Mouse (Mus musculus) Patski (cell line): ENCODE results near the gene Krtap3-1. TPM values are rescaled to one million over a fixed set of nuclear protein-coding genes. Genes with fewer than 3 reads are reported as not detected.

Experiments
- ATAC-seq: fragments of 100-300 bp; one replicate; pipeline ENCODE4 v1.8.0; 2021
- CTCF ChIA-PET: fragments of 350-600 bp; sonication (Branson Sonifier 250); formaldehyde crosslinking; loops from one replicate; lab custom pipeline; 2022; ENCODE audit warnings: inconsistent platforms; lab: Charles Lee
- POLR2A ChIA-PET: fragments of 350-600 bp; sonication (Branson Sonifier 250); formaldehyde crosslinking; loops from one replicate; lab custom pipeline; 2022; ENCODE audit warnings: antibody characterized with exemption, inconsistent platforms; lab: Charles Lee
- DNase-seq: peaks from one replicate; pipeline ENCODE4 v3.0.0-alpha.2; 2011; ENCODE audit warnings: low read depth, low spot score
- H3K27me3 ChIP-seq: fragments of 371-371 bp; one replicate; pipeline ENCODE4 v1.5.1; 2021
- CTCF ChIP-seq: fragments of 100-300 bp; IDR thresholded peaks from one replicate; pipeline ENCODE4 v1.5.1; 2021
- in situ Hi-C: fragments of 300-500 bp; cut with MboI; formaldehyde crosslinking; loops from 3 replicates; pipeline ENCODE4 v1.11.1; 2018; ENCODE audit warnings: low pct_unique_long_range_greater_than_20kb, mixed read lengths
- polyA plus RNA-seq: library from polyadenylated mRNA; unstranded; gene quantifications from one replicate; pipeline ENCODE4 v1.2.3, GENCODE M21; 2021

Krtap3-1 gene
- polyA plus RNA-seq, 1 experiment from 2014 or later: not detected

DNA sequence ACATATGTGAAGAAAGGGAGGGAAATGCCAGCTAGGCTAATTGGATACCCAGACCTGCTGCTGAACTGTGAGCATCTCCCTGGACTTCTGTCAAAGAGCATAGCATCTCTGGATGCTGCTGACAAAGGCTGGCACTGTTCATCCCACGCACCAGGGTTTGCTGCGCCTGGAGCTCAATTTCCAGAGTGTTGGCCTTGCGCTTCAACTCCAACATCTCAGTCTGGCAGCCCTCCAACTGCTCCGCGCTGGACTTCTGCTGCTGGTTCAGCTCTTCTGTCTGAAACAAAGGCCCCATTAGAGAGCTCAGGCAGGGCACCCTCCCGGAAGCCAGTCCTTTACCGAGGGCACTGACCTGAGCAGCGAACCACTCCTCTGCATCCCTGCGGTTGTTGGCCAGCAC lies 26.7 kb downstream of the Krtap3-1 start:
- DNase-seq (no peak), ATAC-seq (no peak)
- H3K27me3 ChIP-seq: no peaks in the 10 kb centered on the region
- TF ChIP-seq CTCF: no peak
- in situ Hi-C loops: no loop called here
- ChIA-PET POLR2A (no interaction called here), CTCF (interaction anchor here (1.1 to 1.7 kb wide), 3 partner anchors 18 to 34 kb away, joined by 4 to 6 read pairs (median 4); partner anchors contain the start of gene Krt39)

DNA sequence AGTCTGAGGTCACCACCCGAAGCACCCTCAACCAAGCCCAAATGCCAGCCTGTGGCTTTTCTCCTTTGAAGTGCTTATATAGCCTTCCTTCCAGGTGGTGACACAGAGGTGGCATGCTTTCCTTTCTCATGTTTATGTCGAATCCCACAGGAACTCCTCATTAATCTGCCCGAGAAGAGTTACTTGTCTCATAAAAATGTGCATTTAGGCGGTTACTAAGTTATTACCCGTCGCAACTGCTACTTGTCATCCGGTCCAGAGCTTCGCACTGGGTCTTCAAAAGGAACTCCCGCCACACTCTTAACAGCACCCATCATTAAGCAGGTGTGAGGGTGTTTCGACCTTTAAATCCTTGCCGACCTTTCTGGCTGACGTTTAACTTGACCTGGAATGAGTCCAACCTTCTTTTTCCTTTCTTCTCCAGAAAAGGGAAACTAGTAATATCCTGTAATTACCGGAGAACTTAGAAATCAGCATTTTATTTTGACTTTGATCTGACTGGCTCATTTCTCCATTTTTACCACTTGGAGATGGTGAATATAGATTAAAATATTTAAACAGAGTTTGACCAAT lies 45.1 kb downstream of the Krtap3-1 start, which contains the start of gene Krt39:
TSS of gene Krt39 (minus strand) at position 51 of the 573 bp plus-strand sequence.
- in situ Hi-C loops: no loop called here
- no peaks in the 10 kb centered on the region for H3K27me3 ChIP-seq
- no peak for ATAC-seq
- ChIA-PET POLR2A (interaction anchor here (0.5 kb wide), 2 partner anchors 16 to 19 kb away, joined by 3 read pairs; no protein-coding TSS in a partner anchor), CTCF (interaction anchor here (1.7 kb wide), 1 partner anchor 18 kb away, joined by 4 read pairs; no protein-coding TSS in a partner anchor)
- no peak for DNase-seq
- TF ChIP-seq CTCF: no peak

Other genes starting within 250 kb of the Krtap3-1 start
- gene Krt25, start 243.7 kb downstream of the Krtap3-1 start, polyA plus RNA-seq: not detected
- gene Krt26, start 228.7 kb downstream of the Krtap3-1 start, polyA plus RNA-seq: not detected
- gene Krt27, start 215.5 kb downstream of the Krtap3-1 start, polyA plus RNA-seq: not detected
- gene Krt28, start 191.7 kb downstream of the Krtap3-1 start, polyA plus RNA-seq: not detected
- gene Krt10, start 177.3 kb downstream of the Krtap3-1 start, polyA plus RNA-seq: 7.2 TPM
- not detected for gene Krt12, start 144.4 kb downstream of the Krtap3-1 start, polyA plus RNA-seq
- not detected for gene Krt20, start 128.5 kb downstream of the Krtap3-1 start, polyA plus RNA-seq
- gene Krt23, start 73.5 kb downstream of the Krtap3-1 start, polyA plus RNA-seq: 0.09 TPM
- gene Krt39, start 45.3 kb downstream of the Krtap3-1 start, polyA plus RNA-seq: 0.08 TPM
- not detected for gene Krt40, start 23.5 kb downstream of the Krtap3-1 start, polyA plus RNA-seq
- gene Krtap3-3, start 15.8 kb downstream of the Krtap3-1 start, polyA plus RNA-seq: not detected
- not detected for gene Krtap3-2, start 9.8 kb downstream of the Krtap3-1 start, polyA plus RNA-seq
- gene Gm11939, start 7.2 kb downstream of the Krtap3-1 start, polyA plus RNA-seq: not detected
- gene Krtap1-5, start 14.4 kb upstream of the Krtap3-1 start, polyA plus RNA-seq: not detected
- not detected for gene Krtap1-4, start 17.0 kb upstream of the Krtap3-1 start, polyA plus RNA-seq
- gene Krtap1-3, start 24.7 kb upstream of the Krtap3-1 start, polyA plus RNA-seq: not detected
- gene Krtap9-3, start 31.5 kb upstream of the Krtap3-1 start, polyA plus RNA-seq: not detected
- not detected for gene Gm11938, start 36.7 kb upstream of the Krtap3-1 start, polyA plus RNA-seq
- gene Gm11937, start 43.6 kb upstream of the Krtap3-1 start, polyA plus RNA-seq: not detected
- not detected for gene Krtap2-4, start 48.2 kb upstream of the Krtap3-1 start, polyA plus RNA-seq
- not detected for gene Gm11562, start 53.8 kb upstream of the Krtap3-1 start, polyA plus RNA-seq
- gene Krtap4-1, start 61.6 kb upstream of the Krtap3-1 start, polyA plus RNA-seq: not detected
- not detected for gene Krtap4-2, start 68.5 kb upstream of the Krtap3-1 start, polyA plus RNA-seq
- not detected for gene Krtap4-7, start 77.5 kb upstream of the Krtap3-1 start, polyA plus RNA-seq
- gene Gm11555, start 83.6 kb upstream of the Krtap3-1 start, polyA plus RNA-seq: not detected
- not detected for gene Gm11563, start 92.3 kb upstream of the Krtap3-1 start, polyA plus RNA-seq
- not detected for gene Krtap4-6, start 99.3 kb upstream of the Krtap3-1 start, polyA plus RNA-seq
- gene Gm14190, start 124.1 kb upstream of the Krtap3-1 start, polyA plus RNA-seq: not detected
- gene Gm14180, start 167.7 kb upstream of the Krtap3-1 start, polyA plus RNA-seq: not detected
- not detected for gene Gm11595, start 206.3 kb upstream of the Krtap3-1 start, polyA plus RNA-seq
- 0.06 TPM for gene Krtap4-8, start 214.1 kb upstream of the Krtap3-1 start, polyA plus RNA-seq
- gene Krtap4-9, start 218.6 kb upstream of the Krtap3-1 start, polyA plus RNA-seq: not detected
- not detected for gene Gm11596, start 226.8 kb upstream of the Krtap3-1 start, polyA plus RNA-seq
- not detected for gene Gm11569, start 232.3 kb upstream of the Krtap3-1 start, polyA plus RNA-seq
- gene Gm11554, start 237.8 kb upstream of the Krtap3-1 start, polyA plus RNA-seq: not detected
- not detected for gene Krtap4-13, start 243.3 kb upstream of the Krtap3-1 start, polyA plus RNA-seq
- gene Gm11564, start 249.0 kb upstream of the Krtap3-1 start, polyA plus RNA-seq: not detected